Mouse (Mus musculus): ENCODE measurements around the gene Hes5.

DNA sequence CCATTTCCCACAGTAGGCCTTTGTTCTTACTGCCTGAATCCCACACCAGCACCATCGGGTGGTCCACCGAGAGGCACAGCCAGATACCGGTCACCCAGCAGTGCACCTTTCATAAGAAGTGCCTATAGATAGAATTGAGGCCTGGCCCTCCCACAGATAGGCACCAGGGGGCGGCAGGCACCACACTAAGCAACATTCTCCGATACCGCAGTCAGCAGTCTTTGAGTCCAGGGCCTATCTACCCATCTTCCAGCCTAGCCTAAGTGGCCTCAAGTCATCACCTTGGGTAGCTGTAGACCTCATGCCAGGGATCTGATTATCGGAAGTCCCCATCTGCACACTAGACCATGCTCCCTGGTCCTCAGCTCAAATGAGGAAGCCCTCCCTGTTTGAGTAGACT lies 20.8 kb downstream of the Hes5 start:
- TF ChIP-seq CTCF (IDR thresholded peaks at IDR 0.05; ENCODE audit: low read depth): peak; percentile 77
- no peak for TF ChIP-seq EP300 (IDR thresholded peaks at IDR 0.05; ENCODE audit: low read depth)

All from liver, postnatal 0 days (tissue).